Mouse (Mus musculus) CH12F3 (cell line): Measurements from ENCODE around the gene Lgals12.

Experiments used
- in situ Hi-C: fragments of 300-500 bp; cut with MboI; formaldehyde crosslinking; loops from 2 replicates; pipeline ENCODE4 v1.14.3; 2020; ENCODE audit warnings: low sequenced_read_pairs

Gene Lgals12

DNA sequence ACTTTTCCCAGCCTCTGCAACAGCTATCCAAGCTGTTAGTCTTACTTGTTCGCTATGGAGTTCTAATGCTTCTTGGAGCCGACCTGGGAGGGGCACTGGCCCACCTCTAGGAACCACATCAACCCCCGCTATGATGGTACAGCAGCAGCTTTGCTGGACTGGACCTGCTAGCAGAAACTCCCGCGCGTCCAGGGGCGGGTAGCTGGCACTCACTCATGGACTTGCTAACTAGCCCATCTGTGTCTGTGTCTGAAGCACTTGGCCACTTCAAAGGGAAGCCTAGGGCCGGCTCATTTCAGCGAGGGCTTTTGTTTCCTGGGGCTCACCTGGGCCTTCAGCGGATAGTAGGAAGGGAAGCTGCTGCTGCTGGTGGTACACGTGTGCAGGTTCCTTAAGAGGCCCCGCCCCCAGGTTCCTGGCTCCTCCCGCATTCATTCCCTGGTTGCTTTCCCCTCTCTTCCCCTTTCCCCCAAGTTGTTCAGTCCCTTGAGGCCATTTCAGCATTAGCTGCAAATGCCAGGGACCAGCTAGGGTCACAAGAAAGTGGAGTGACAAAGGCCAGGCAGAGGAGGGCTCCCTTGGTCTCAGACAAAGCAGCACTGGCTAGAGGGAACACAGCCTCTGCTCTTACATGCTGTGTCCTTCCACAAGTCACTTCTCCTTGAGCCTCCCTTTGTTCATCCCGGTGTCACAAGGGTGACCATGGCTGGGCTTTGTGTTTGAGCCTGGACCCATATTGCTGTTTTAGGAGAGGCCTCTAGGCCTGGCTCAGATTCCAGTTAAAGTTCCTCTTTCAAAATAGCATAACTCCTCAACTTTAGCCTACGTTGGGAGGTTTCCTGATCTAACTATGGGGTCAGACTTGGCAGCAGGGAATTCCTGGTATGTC is at the start of gene Lgals12:
TSS of gene Lgals12 (minus strand) at position 393 of the 889 bp plus-strand sequence.
- in situ Hi-C loops: no loop called here

DNA sequence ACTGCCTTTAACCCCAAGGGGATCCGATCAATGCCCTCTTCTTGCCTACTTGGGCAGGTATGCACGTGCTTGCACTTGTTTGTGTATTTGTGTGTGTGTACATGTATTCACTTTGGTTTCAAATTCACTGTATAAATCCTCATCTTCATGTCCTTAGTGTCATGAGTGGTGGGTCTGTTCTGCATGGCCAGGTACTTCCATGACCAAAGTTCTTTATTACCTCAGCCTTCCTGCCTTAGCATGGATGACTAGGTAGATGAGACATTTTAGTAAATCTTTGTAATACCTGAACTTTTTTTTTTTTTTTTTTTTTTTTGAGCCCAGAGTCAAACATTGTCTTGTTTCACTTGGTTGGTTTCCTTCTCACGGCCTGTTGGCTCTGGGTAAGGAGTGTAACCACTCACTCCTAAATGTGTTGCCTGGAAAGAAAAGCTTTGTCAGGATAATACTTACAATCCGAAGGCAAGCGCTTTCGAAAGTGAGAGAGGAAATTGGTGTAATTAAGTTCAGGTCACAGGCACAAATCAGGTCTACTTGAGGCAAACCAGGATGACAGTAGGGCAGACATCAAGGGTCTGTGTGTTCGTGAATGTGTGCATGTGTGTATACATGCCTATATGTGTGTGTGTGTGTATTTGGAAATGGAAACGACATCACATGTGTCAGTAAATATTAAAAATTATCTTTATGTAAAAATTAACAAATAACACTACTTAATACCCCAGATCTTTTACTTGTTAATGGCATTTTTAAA is 42.1 kb upstream of the Lgals12 start:
- in situ Hi-C loops: no loop called here

GRCm38 (mm10) chr19:7633786-7634185 is 26.8 kb upstream of the Lgals12 start:
- in situ Hi-C loops: no loop called here

- in situ Hi-C loops: no loop called here
These were observed 26.0 kb upstream of the Lgals12 start for GRCm38 (mm10) chr19:7633021-7633420.

- in situ Hi-C loops: no loop called here
These were observed 10.7 kb upstream of the Lgals12 start for GRCm38 (mm10) chr19:7617696-7618095.

GRCm38 (mm10) chr19:7617085-7617484 is 10.1 kb upstream of the Lgals12 start:
- in situ Hi-C loops: no loop called here

GRCm38 (mm10) chr19:7616231-7616930 is 9.4 kb upstream of the Lgals12 start:
- in situ Hi-C loops: no loop called here

- in situ Hi-C loops: no loop called here
These were observed 6.2 kb upstream of the Lgals12 start for GRCm38 (mm10) chr19:7613151-7613550.

GRCm38 (mm10) chr19:7611942-7612757 is 5.2 kb upstream of the Lgals12 start, which contains the start of gene Hrasls5:
Gene Hrasls5 (plus strand): TSS chr19:7612541.
- in situ Hi-C loops: no loop called here

GRCm38 (mm10) chr19:7607690-7608201 is 753 bp upstream of the Lgals12 start:
- in situ Hi-C loops: no loop called here

- in situ Hi-C loops: no loop called here
These were observed 836 bp downstream of the Lgals12 start for GRCm38 (mm10) chr19:7605930-7606783.

GRCm38 (mm10) chr19:7605013-7605412 is 2.0 kb downstream of the Lgals12 start:
- in situ Hi-C loops: no loop called here

GRCm38 (mm10) chr19:7604107-7604506 is 2.9 kb downstream of the Lgals12 start:
- in situ Hi-C loops: no loop called here

GRCm38 (mm10) chr19:7601551-7601950 is 5.4 kb downstream of the Lgals12 start:
- in situ Hi-C loops: no loop called here

DNA sequence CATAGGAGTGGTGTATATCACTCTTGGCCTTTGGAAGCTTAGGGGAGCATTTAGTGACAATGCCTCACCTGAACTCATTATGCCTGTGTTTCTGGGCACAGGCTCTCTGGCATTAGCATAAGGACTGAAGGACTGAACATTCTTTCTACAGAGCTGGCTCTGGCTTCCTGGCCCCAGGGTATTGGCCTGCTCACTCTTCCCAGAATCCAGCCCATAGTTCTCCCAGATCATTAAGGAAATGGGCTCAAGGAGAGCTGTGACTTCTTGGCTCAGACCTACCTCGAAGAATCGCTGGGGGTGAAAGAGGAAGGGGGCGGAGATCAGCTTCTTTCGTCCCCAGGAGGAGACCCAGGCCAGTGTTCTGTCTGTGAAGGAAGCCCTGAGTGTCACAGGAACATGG is 8.5 kb downstream of the Lgals12 start:
- in situ Hi-C loops: loop anchor here (10.0 kb wide), 1 partner anchor 64 kb away; no protein-coding TSS in a partner anchor

- in situ Hi-C loops: loop anchor here (10.0 kb wide), 1 partner anchor 61 kb away; no protein-coding TSS in a partner anchor
These were observed 11.5 kb downstream of the Lgals12 start for GRCm38 (mm10) chr19:7595534-7595933.

DNA sequence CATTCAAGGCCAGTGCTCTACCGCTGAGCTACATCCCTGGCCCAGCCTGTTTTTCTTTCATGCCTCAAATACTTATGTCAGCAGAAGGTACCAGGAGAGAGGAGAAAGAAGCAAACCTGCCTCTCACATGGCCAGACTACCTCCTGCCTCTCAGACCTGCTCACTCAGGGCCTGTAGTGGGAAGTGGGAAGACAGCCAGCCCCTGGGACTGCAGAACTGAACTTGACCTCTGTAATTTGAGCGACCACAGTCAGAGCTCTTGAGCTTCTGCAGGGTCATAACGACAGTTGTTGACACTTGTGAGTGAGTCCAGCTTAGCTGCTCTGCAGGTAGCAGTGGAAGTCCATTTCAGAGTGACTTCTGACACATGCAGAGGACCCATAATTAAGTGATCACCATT is 15.0 kb downstream of the Lgals12 start:
- in situ Hi-C loops: loop anchor here (10.0 kb wide), 1 partner anchor 57 kb away; no protein-coding TSS in a partner anchor

GRCm38 (mm10) chr19:7590795-7591194 is 16.2 kb downstream of the Lgals12 start:
- in situ Hi-C loops: loop anchor here (10.0 kb wide), 1 partner anchor 56 kb away; no protein-coding TSS in a partner anchor

DNA sequence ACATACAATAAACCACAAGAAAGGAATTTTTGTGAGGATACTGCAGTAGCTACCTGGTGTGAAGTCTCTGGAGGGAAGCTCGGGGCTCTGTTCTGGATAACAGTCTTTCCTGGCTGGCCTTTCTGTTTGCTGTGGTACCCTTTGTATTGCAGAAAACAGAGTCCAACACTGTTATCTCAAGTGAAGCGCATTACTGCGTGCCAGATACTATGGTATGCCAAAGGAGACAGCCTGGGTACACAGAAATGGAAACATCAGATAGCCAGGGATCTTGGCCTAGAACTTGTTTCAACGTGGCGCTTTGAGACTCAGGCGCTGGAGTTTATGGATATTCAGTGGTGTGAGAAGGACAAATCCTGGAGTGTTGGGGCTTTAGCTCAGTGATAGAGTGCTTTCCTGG is 21.2 kb downstream of the Lgals12 start:
- in situ Hi-C loops: no loop called here
